Mouse (Mus musculus) inflammation-experienced regulatory T-cells (primary cell): ENCODE results near the gene B4gat1. TPM values are rescaled to one million over a fixed set of nuclear protein-coding genes. Genes with fewer than 3 reads are reported as not detected.

Experiments used
- polyA plus RNA-seq, 2 experiments: library from polyadenylated mRNA; unstranded; fragments of 100-300 nt; shearing (Covaris generic); gene quantifications; one replicate each; pipeline ENCODE4 v1.2.1; 2017

Gene B4gat1
- 10 to 100 TPM; 13.6 to 15.6 TPM for polyA plus RNA-seq

GRCm38 (mm10) chr19:5038709-5039156 lies at the start of gene B4gat1, which contains the start of gene AC124502.3:
Gene B4gat1 (plus strand): TSS chr19:5038826.
Gene AC124502.3 (plus strand): TSS chr19:5038891.

GRCm38 (mm10) chr19:4990256-4990625 lies 48.4 kb upstream of the B4gat1 start, which contains the start of gene Npas4:
Gene Npas4 (minus strand): TSS chr19:4990316.

GRCm38 (mm10) chr19:5023621-5024479 lies 14.8 kb upstream of the B4gat1 start, which contains the start of gene Slc29a2:
Gene Slc29a2 (plus strand): TSS chr19:5023860.

GRCm38 (mm10) chr19:5040862-5041523 lies 2.4 kb downstream of the B4gat1 start, which contains the start of gene Brms1:
Gene Brms1 (plus strand): TSS chr19:5041354.

GRCm38 (mm10) chr19:5050047-5050905 lies 11.7 kb downstream of the B4gat1 start, which contains the start of gene Rin1:
Gene Rin1 (plus strand): TSS chr19:5050481.

GRCm38 (mm10) chr19:5067867-5068569 lies 29.4 kb downstream of the B4gat1 start, which contains the start of gene Cd248:
Gene Cd248 (plus strand): TSS chr19:5068078.

GRCm38 (mm10) chr19:5085145-5085863 lies 46.7 kb downstream of the B4gat1 start, which contains the start of gene Tmem151a:
Gene Tmem151a (minus strand): TSS chr19:5085531.

GRCm38 (mm10) chr19:5087884-5088728 lies 49.5 kb downstream of the B4gat1 start, which contains the start of gene Yif1a:
Gene Yif1a (plus strand): TSS chr19:5088538.

Other genes starting within 250 kb of the B4gat1 start
- 10 to 100 TPM; 49.9 to 54.0 TPM for gene Rbm4, start 244.9 kb upstream of the B4gat1 start, polyA plus RNA-seq
- 10 to 100 TPM; 24.9 to 30.4 TPM for gene Gm21992, start 227.2 kb upstream of the B4gat1 start, polyA plus RNA-seq
- 10 to 100 TPM; 61.5 to 84.0 TPM for gene Rbm14, start 227.2 kb upstream of the B4gat1 start, polyA plus RNA-seq
- 100 to 1,000 TPM in 1 of 2 experiments, 10 to 100 TPM in 1; 72.7 to 120 TPM for gene Ccs, start 199.5 kb upstream of the B4gat1 start, polyA plus RNA-seq
- gene Ccdc87, start 199.5 kb upstream of the B4gat1 start, polyA plus RNA-seq: under 1 TPM in 1 of 2 experiments, not detected in 1; 0.55 TPM
- gene Ctsf, start 183.7 kb upstream of the B4gat1 start, polyA plus RNA-seq: 1 to 10 TPM; 4.1 to 6.0 TPM
- gene Actn3, start 160.9 kb upstream of the B4gat1 start, polyA plus RNA-seq: under 1 TPM in 1 of 2 experiments, not detected in 1; 0.11 TPM
- 1 to 10 TPM; 5.0 to 9.9 TPM for gene Zdhhc24, start 160.2 kb upstream of the B4gat1 start, polyA plus RNA-seq
- 1 to 10 TPM in 1 of 2 experiments, under 1 TPM in 1; 0.71 to 3.0 TPM for gene Bbs1, start 132.2 kb upstream of the B4gat1 start, polyA plus RNA-seq
- 100 to 1,000 TPM in 1 of 2 experiments, 10 to 100 TPM in 1; 93.7 to 123 TPM for gene Dpp3, start 110.5 kb upstream of the B4gat1 start, polyA plus RNA-seq
- gene Peli3, start 95.7 kb upstream of the B4gat1 start, polyA plus RNA-seq: 1 to 10 TPM in 1 of 2 experiments, under 1 TPM in 1; 0.70 to 1.9 TPM
- gene Mrpl11, start 76.7 kb upstream of the B4gat1 start, polyA plus RNA-seq: 10 to 100 TPM; 60.3 to 63.9 TPM
- gene Npas4, start 48.5 kb upstream of the B4gat1 start, polyA plus RNA-seq: 1 to 10 TPM; 1.3 to 1.7 TPM
- 1 to 10 TPM; 3.4 TPM for gene Slc29a2, start 15.0 kb upstream of the B4gat1 start, polyA plus RNA-seq
- 1 to 10 TPM; 2.4 to 8.5 TPM for gene AC124502.3, start 65 bp downstream of the B4gat1 start, polyA plus RNA-seq
- gene Brms1, start 2.5 kb downstream of the B4gat1 start, polyA plus RNA-seq: 100 to 1,000 TPM; 103 to 106 TPM
- under 1 TPM in 1 of 2 experiments, not detected in 1; 0.08 TPM for gene Rin1, start 11.7 kb downstream of the B4gat1 start, polyA plus RNA-seq
- not detected for gene Cd248, start 29.3 kb downstream of the B4gat1 start, polyA plus RNA-seq
- gene Tmem151a, start 46.7 kb downstream of the B4gat1 start, polyA plus RNA-seq: under 1 TPM; 0.31 to 0.84 TPM
- gene Yif1a, start 49.7 kb downstream of the B4gat1 start, polyA plus RNA-seq: 10 to 100 TPM; 59.7 to 66.6 TPM
- 1 to 10 TPM; 2.7 to 5.6 TPM for gene Cnih2, start 59.7 kb downstream of the B4gat1 start, polyA plus RNA-seq
- gene Rab1b, start 68.2 kb downstream of the B4gat1 start, polyA plus RNA-seq: 100 to 1,000 TPM; 187 to 249 TPM
- gene Klc2, start 79.7 kb downstream of the B4gat1 start, polyA plus RNA-seq: 1 to 10 TPM; 5.0 to 8.7 TPM
- gene Pacs1, start 234.3 kb downstream of the B4gat1 start, polyA plus RNA-seq: 100 to 1,000 TPM; 106 to 118 TPM